In genomic region chr10:62231395-62231732, GRCm38 (mm10) we compare ENCODE assay signal across 7 mouse cellular contexts. TPM values are rescaled to one million over a fixed set of nuclear protein-coding genes. Genes with fewer than 3 reads are reported as not detected.
A peak's percentile ranks its signal among the peaks of the same experiment; 100 is the strongest.
DNase-seq lines count a peak whose midpoint lies in the region; ATAC-seq and TF ChIP-seq lines count a peak whose summit lies in the region.

No protein-coding gene starts in this region.

- H3K27me3 ChIP-seq in lung, embryonic 14.5 days (ENCODE audit: insufficient read depth, low read length): 0 out of 2 replicates have a peak, but pooled peaks cover 3% of the 10 kb centered on the region
- peaks cover 40% of the 10 kb centered on the region for H3K27me3 ChIP-seq in forebrain, embryonic 10.5 days (ENCODE audit: poor library complexity, severe bottlenecking)
- no peaks in the 10 kb centered on the region for H3K27me3 ChIP-seq in limb, embryonic 11.5 days (ENCODE audit: control insufficient read depth, insufficient read depth, low read length)
- no peaks in the 10 kb centered on the region for H3K27me3 ChIP-seq in small intestine, adult 2 months (ENCODE audit: control insufficient read depth, insufficient read depth, low read length)

- ATAC-seq in lung, embryonic 14.5 days (ENCODE audit: insufficient read depth): no peak
- peak; percentile 45; the same call in 1 of the 2 replicates for ATAC-seq in limb, embryonic 11.5 days (ENCODE audit: insufficient number of reproducible peaks, low FRiP score, low TSS enrichment, low read depth)
- ATAC-seq in monocyte, adult 5-6 weeks (replicated peaks; ENCODE audit: insufficient number of reproducible peaks, low FRiP score, low TSS enrichment, poor library complexity, severe bottlenecking): no peak

- no peak for DNase-seq in lung, embryonic 14.5 days
- no peak for DNase-seq in lung, postnatal 36 days
- no peak for DNase-seq in forebrain, embryonic 10.5 days (ENCODE audit: extremely low spot score, low spot score)
- no peak for DNase-seq in limb, embryonic 11.5 days (ENCODE audit: low spot score)
- no peak for DNase-seq in layer of hippocampus, postnatal 14 days (ENCODE audit: low spot score in 2 of 2)

- H3K36me3 ChIP-seq in lung, embryonic 14.5 days (ENCODE audit: insufficient read depth): no peaks in the 10 kb centered on the region
- H3K36me3 ChIP-seq in forebrain, embryonic 10.5 days (replicated peaks): no peaks in the 10 kb centered on the region
- H3K36me3 ChIP-seq in limb, embryonic 11.5 days (ENCODE audit: control insufficient read depth, insufficient read depth, low read length): no peaks in the 10 kb centered on the region
- H3K36me3 ChIP-seq in small intestine, adult 2 months (ENCODE audit: control insufficient read depth, insufficient read depth, low read length): no peaks in the 10 kb centered on the region

- no peak overlapping the region for H3K27ac ChIP-seq in lung, embryonic 14.5 days (ENCODE audit: low read depth)
- H3K27ac ChIP-seq in forebrain, embryonic 10.5 days: peak overlapping the region; percentile 87
- no peak overlapping the region for H3K27ac ChIP-seq in limb, embryonic 11.5 days (replicated peaks; ENCODE audit: low read depth, low read length)
- peak overlapping the region; percentile 17; the same call in 1 of the 2 replicates for H3K27ac ChIP-seq in small intestine, adult 2 months (ENCODE audit: insufficient read depth, low read depth, low read length)

- H3K4me2 ChIP-seq in lung, embryonic 14.5 days: peak overlapping the region; percentile 95
- H3K4me2 ChIP-seq in limb, embryonic 11.5 days (ENCODE audit: low read depth, severe bottlenecking): peak overlapping the region; percentile 95

- H3K9me3 ChIP-seq in lung, embryonic 14.5 days (ENCODE audit: low read depth, low read length): no peaks in the 10 kb centered on the region
- no peaks in the 10 kb centered on the region for H3K9me3 ChIP-seq in forebrain, embryonic 10.5 days
- no peaks in the 10 kb centered on the region for H3K9me3 ChIP-seq in limb, embryonic 11.5 days (ENCODE audit: control insufficient read depth, low read length)

- no peak for TF ChIP-seq CTCF in lung, embryonic 14.5 days (IDR thresholded peaks at IDR 0.05; ENCODE audit: low read depth)
- TF ChIP-seq CTCF in small intestine, adult 2 months (IDR thresholded peaks at IDR 0.05; ENCODE audit: extremely low read depth, insufficient read length, insufficient replicate concordance, low read depth, low read length): no peak

- H3K4me3 ChIP-seq in lung, embryonic 14.5 days (ENCODE audit: low read depth, low read length): peak overlapping the region; percentile 68
- H3K4me3 ChIP-seq in forebrain, embryonic 10.5 days: peak overlapping the region; percentile 80
- H3K4me3 ChIP-seq in limb, embryonic 11.5 days (ENCODE audit: low read depth, low read length): peak overlapping the region; percentile 59
- peak overlapping the region; percentile 90 for H3K4me3 ChIP-seq in small intestine, adult 2 months (ENCODE audit: low read depth, low read length)

- H3K9ac ChIP-seq in lung, embryonic 14.5 days: peak overlapping the region; percentile 67; the same call in 1 of the 2 replicates
- H3K9ac ChIP-seq in limb, embryonic 11.5 days (ENCODE audit: low read length): 0 out of 2 replicates have a peak overlapping the region, but pooled peaks have one; percentile 12

- TF ChIP-seq POLR2A in small intestine, adult 2 months (IDR thresholded peaks at IDR 0.05; ENCODE audit: low read depth, low read length): no peak

- no peaks in the 10 kb centered on the region; the same call in 1 of the 2 replicates for H3K4me1 ChIP-seq in lung, embryonic 14.5 days (ENCODE audit: insufficient read depth)
- peaks cover 23% of the 10 kb centered on the region for H3K4me1 ChIP-seq in forebrain, embryonic 10.5 days
- H3K4me1 ChIP-seq in limb, embryonic 11.5 days (ENCODE audit: control insufficient read depth, insufficient read depth, low read length): 0 out of 2 replicates have a peak, but pooled peaks cover 2% of the 10 kb centered on the region
- H3K4me1 ChIP-seq in small intestine, adult 2 months (ENCODE audit: control insufficient read depth, insufficient read depth, insufficient read length, low read length): peaks cover 16% of the 10 kb centered on the region

- 1% methylated on average over 13 of the region's 13 CpGs for WGBS in lung, embryonic 14.5 days
- WGBS in forebrain, embryonic 10.5 days: 4% methylated on average over 13 of the region's 13 CpGs
- WGBS in limb, embryonic 11.5 days: 3% methylated on average over 13 of the region's 13 CpGs
- 3% methylated on average over 13 of the region's 13 CpGs for WGBS in small intestine, adult 2 months

RNA-seq across cellular contexts. Expression of gene Tspan15, which starts 0.3 kb away (rescaled TPM):
- 32.5 and 36.3 TPM in 2 replicates for polyA plus RNA-seq in lung, embryonic 14.5 days (2014; fragmentation: Nextera tagmentation; extraction: Ambion mirVana)
- 20.3 and 21.9 TPM in 2 replicates for polyA plus RNA-seq in forebrain, embryonic 10.5 days (2016; fragmentation: Nextera tagmentation; extraction: Ambion mirVana)
- 8.8 and 10.4 TPM in 2 replicates for polyA plus RNA-seq in limb, embryonic 11.5 days (2014; fragmentation: Nextera tagmentation; extraction: Ambion mirVana)
- polyA plus RNA-seq in small intestine, adult 2 months (2012; rRNA removed): 179 and 504 TPM in 2 replicates
- total RNA-seq in monocyte, adult 5-6 weeks (2017): 0.32 to 0.49 TPM (median 0.38 TPM) in 3 replicates
- 10 to 100 TPM; 18.0 to 20.0 TPM for total RNA-seq in layer of hippocampus, postnatal 14 days (2021)

RNA-seq across cellular contexts. Expression of gene Tacr2, which starts 20.9 kb away (rescaled TPM):
- polyA plus RNA-seq in lung, embryonic 14.5 days (2014; fragmentation: Nextera tagmentation; extraction: Ambion mirVana): 0.46 and 0.85 TPM in 2 replicates
- not detected in 2 replicates for polyA plus RNA-seq in forebrain, embryonic 10.5 days (2016; fragmentation: Nextera tagmentation; extraction: Ambion mirVana)
- polyA plus RNA-seq in limb, embryonic 11.5 days (2014; fragmentation: Nextera tagmentation; extraction: Ambion mirVana): not detected in 2 replicates
- 3.8 and 7.7 TPM in 2 replicates for polyA plus RNA-seq in small intestine, adult 2 months (2012; rRNA removed)
- total RNA-seq in monocyte, adult 5-6 weeks (2017): not detected in 3 replicates
- total RNA-seq in layer of hippocampus, postnatal 14 days (2021): under 1 TPM; 0.18 to 0.33 TPM

Comparison
In these comparisons a context has a peak if more than half of its experiments do, and no peak if none do; other contexts are left out.
1. H3K27ac ChIP-seq: peak in forebrain, embryonic 10.5 days (single experiment) and small intestine, adult 2 months (single experiment); none in lung, embryonic 14.5 days (single experiment) and limb, embryonic 11.5 days (single experiment).
2. Peak in every context shown above with its lines, with median percentiles within 50 percentile points of each other: H3K4me3 ChIP-seq.